Mouse (Mus musculus): ENCODE data around the gene Gm10912. TPM values are rescaled to one million over a fixed set of nuclear protein-coding genes. Genes with fewer than 3 reads are reported as not detected.

Gene Gm10912
- not detected for total RNA-seq (2023)

DNA sequence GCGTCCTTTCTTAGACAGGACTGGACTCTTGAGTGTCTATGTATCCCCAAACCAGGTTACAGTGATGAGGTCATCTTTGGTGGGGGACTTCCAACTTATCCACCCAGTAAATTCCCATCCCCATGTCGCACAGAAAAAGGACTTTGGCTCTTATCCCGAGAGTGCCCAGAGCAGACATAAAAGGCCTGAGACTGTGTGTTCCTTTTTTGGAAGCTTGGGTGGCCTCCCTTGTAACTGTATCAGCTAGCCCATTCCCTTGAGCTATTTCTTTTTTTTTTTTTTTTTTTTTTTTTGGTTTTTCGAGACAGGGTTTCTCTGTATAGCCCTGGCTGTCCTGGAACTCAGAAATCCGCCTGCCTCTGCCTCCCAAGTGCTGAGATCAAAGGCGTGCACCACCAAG is at the start of gene Gm10912:
TSS of gene Gm10912 (plus strand) at position 301 of the 400 bp plus-strand sequence.

DNA sequence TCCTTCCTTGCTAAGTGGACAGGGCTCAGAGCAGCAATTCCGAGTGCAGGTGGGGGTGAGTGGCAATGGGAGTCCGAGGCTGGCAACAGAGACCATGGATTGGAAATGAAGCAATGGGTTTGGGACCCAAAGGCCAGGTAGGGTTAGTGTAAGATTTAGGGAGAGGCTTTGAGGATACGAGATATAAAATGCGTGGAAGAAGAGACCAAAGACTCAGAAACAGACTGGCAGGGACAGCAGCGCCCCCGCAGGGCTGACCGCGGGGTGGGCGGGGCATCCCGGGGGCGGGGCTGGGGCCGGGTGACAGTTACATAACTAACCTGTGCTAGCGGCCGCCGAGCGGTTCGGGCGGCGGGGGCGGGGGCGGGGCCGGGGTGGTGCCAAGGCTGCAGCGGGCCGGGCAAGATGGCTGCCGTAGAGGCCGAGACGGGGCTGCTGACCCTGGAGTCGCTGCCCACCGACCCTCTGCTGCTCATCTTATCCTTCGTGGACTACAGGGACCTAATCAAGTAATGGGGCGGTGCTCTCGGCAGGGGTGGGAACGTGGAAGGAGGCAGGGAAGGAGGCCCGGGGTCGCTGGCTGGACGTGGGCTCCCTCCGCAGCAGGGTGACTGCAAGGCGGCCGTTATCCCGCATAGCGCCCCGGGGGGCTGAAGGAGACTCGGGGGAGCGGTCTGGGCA is 38.0 kb upstream of the Gm10912 start, which contains the start of gene Fbxo3:
TSS of gene Fbxo3 (plus strand) at position 264 of the 681 bp plus-strand sequence.

DNA sequence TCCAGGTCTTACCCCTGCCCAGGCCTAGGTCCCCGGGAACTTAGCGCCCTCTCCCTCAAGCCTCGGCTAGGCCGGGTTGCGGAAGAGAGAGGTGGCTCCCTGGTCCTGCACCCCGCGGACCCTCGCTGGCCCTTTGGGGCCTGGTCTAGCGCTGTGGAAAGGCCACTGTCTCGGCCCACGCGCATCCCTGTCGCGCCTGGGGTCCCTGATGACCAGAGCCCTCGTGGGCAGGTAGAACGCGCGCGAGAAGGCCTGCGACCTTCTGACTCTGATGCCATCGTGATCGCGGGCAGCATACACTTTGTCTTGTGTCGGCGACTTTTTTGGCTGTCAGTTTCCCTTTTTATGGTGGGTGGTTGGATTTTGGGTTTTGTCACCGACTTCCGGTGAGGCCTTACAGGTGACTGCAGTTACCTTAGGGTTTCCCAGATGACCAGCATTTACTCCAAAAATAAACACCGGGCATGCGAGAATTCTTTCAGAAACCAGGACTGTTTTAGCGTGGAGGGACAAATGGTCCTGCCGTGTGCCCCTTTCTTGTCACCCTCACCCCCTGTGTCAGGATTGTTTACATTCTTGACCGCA is 37.4 kb upstream of the Gm10912 start, which contains the start of gene 4931422A03Rik:
TSS of gene 4931422A03Rik (minus strand) at position 223 of the 585 bp plus-strand sequence.

DNA sequence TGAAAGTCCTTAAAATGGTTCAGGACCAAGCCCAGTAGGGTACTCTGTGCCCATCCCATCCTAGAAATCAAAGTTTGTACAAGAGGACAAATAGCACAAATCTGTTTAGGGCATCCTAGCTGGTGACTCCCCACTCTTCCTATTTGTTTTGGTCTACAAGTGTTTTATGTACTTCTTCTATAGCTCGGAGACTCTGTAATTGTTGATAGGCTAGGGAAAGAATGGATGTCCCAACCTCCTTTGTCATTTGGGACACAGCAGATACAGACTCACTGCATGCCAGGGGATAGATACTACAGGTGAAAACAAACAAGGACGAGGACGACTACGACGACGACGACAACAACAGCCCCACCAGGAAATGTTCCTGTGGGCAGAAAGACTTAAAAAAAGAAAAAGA is 2.8 kb downstream of the Gm10912 start, which contains the start of gene Gm10799:
TSS of gene Gm10799 (minus strand) at position 101 of the 400 bp plus-strand sequence.

DNA sequence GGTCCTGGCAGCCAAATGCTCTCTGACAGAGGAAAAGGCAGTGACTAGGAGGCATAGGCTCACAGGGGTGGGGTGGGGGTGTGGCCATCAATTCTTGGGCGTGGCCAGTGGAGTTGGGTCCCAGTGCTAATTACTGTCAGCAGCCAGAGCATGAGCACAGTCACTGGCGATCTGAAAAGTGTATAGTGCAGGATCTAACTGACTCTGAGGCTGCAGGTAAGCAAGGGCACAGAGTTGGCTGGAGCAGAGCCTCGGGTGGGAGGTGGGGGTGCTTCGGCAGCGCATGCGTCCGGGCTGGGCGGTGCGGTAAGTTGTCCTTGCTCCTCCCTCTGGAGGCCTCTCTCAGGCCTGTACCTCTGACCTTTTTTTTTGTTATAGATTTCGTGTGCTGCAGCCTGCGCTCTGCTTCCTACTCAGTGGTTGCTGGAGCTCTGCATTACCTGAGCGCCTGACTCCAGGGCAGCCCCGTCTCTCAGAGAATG is 4.1 kb downstream of the Gm10912 start, which contains the start of gene Cd59b:
TSS of gene Cd59b (plus strand) at position 146 of the 482 bp plus-strand sequence.

DNA sequence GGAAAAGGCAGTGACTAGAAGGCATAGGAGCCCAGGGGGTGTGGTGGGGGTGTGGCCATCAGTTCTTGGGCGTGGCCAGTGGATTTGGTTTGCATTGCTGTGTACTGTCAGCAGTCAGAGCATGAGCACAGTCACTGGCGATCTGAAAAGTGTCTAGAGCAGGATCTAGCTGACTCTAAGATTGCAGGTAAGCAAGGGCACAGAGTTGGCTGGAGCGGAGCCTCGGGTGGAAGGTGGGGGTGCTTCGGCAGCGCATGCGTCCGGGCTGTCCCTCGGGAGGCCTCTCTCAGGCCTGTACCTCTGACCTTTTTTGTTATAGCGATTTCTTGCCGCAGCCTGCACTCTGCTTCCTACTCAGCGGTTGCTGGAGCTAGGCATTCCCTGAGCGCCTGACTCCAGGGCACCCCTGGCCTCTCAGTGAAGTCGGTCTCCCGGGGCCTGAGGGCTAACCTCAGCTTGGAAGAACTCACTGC is 30.2 kb downstream of the Gm10912 start, which contains the start of gene Cd59a:
TSS of gene Cd59a (plus strand) at position 61 of the 473 bp plus-strand sequence.

Other genes with a start within 250 kb of the Gm10912 start
- 10 to 100 TPM; 73.8 to 88.7 TPM for gene Lmo2, start 107.8 kb upstream of the Gm10912 start, total RNA-seq (2023)
- gene Fbxo3, start 38.1 kb upstream of the Gm10912 start, total RNA-seq (2023), result 10 to 100 TPM; 31.7 to 36.1 TPM
- not detected for gene 4931422A03Rik, start 37.5 kb upstream of the Gm10912 start, total RNA-seq (2023)
- gene Gm10799, start 2.7 kb downstream of the Gm10912 start, total RNA-seq (2023), result not detected
- gene Cd59b, start 4.0 kb downstream of the Gm10912 start, total RNA-seq (2023), result 1 to 10 TPM in 1 of 2 experiments, not detected in 1; 1.6 TPM
- 1 to 10 TPM in 1 of 2 experiments, under 1 TPM in 1; 0.37 to 1.4 TPM for gene Cd59a, start 30.0 kb downstream of the Gm10912 start, total RNA-seq (2023)
- not detected for gene A930018P22Rik, start 56.9 kb downstream of the Gm10912 start, total RNA-seq (2023)